18 mouse cellular contexts compared by ENCODE assay signal in genomic region chr12:29433936-29434335, GRCm38 (mm10).
DNase-seq lines count a peak whose midpoint lies in the region.
"Had no signal": no experiment of that assay in that cellular context is flagged by ENCODE, and none has a peak within 500 bp of the region (broad histone marks: within the 10 kb centered on the region; RNA-seq: fewer than 3 reads in every experiment).

No protein-coding gene starts in this region.

- intact Hi-C loops in left cerebral cortex, postnatal 14 days (cut with DNase I), result no loop called here
- intact Hi-C loops in left cerebral cortex, postnatal 36 days (cut with DNase I), result no loop called here

- DNase-seq in frontal cortex, postnatal 36 days (ENCODE audit: low spot score in 2 of 2), result peak; percentile 4 to 6
- DNase-seq in frontal cortex, postnatal 14 days (ENCODE audit: low spot score in 2 of 2), result no peak
- peak; percentile 16 to 42 for DNase-seq in left cerebral cortex, postnatal 14 days (ENCODE audit: low spot score in 2 of 2)
- no peak for DNase-seq in left cerebral cortex, postnatal 36 days (ENCODE audit: low spot score in 2 of 2)
- peak; percentile 28 for DNase-seq in adrenal gland, postnatal 25 days
- peak; percentile 23 for DNase-seq in brain, adult 2 months (ENCODE audit: low read depth, low spot score)
- DNase-seq: B cell, adult 2 months; cerebellum, adult 11-12 months; cerebellum, adult 9-11 months; forebrain, postnatal 0 days; gastrocnemius, postnatal 14 days; heart, adult 18-20 months; heart, postnatal 4 days; kidney, adult 8-10 months; kidney, postnatal 10 days; lung, embryonic 14.5 days; lung, postnatal 14 days; retina, postnatal 1 day had no signal

Comparison
In these comparisons a context has a peak if more than half of its experiments do, and no peak if none do; other contexts are left out.
1. DNase-seq: peak in frontal cortex, postnatal 36 days (2 of 2), left cerebral cortex, postnatal 14 days (2 of 2), adrenal gland, postnatal 25 days (single experiment) and brain, adult 2 months (single experiment); none in frontal cortex, postnatal 14 days (0 of 2) and left cerebral cortex, postnatal 36 days (0 of 2).